Mouse (Mus musculus): ENCODE data around the gene C1ra.
A peak's percentile ranks its signal among the peaks of the same experiment; 100 is the strongest.
"Not testable (repeated sequence)": the region's sequence is repeated elsewhere in the genome, so short reads cannot be mapped to it uniquely, and the experiment has no call there.

C1ra gene

GRCm38 (mm10) chr6:124512355-124512836 lies at the start of gene C1ra:
Gene C1ra (plus strand): TSS chr6:124512405.
- DNase-seq (ENCODE audit: low read depth, low spot score) = peak; percentile 36

- DNase-seq (ENCODE audit: low read depth, low spot score) = no peak
Observed at GRCm38 (mm10) chr6:124463881-124464291, 48.3 kb upstream of the C1ra start.

DNA sequence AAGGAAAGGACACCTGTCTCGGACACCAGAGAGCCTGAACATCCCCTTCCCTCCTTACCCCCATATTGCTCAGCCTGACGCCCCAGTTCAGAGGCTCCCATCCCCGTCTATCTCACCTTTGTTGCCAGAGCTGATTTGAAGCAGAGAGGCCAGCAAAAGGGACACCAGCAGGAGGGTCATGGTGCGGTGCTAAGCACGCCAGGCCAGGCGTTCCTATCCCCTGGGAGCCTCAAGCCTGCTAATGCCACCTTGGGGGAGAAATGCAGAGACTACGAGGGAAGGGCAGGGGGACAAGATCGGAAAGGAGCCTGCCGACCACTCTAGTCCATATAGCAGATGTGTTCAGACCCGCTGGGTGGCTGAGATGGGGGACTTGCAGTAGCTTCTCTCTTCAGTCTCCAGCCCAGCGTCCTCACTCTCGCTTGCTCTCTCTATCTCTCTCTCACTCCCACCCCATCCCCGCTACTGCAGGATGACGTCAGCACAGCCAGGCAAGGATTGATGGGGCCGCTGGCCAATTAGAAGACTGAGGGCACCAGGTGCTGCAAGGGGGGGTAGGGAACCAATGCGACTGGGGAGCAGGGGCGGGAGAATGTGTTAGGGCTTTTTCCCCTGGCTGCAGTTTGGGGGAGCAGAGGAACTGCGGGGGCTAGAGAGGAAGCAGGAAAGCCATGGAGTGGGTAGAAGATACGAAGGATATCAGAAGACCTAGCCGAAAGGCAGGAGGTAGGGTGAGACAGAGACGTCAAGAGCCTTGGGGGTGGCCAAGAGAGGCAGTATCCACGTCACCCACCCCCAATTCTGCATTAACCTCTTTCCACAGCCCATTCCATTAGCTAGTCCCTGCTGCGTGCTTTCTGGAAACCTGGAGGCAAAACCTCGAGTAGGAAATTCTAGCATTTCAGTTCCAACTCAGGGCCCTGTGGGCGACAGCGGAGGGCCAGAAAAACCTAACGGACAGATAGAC lies 47.6 kb upstream of the C1ra start, which contains the start of gene Clstn3:
TSS of gene Clstn3 (minus strand) at position 490 of the 967 bp plus-strand sequence.
- peak; percentile 46 for DNase-seq (ENCODE audit: low read depth, low spot score)

- no peak for DNase-seq (ENCODE audit: low read depth, low spot score)
Observed at GRCm38 (mm10) chr6:124465299-124465698, 46.9 kb upstream of the C1ra start.

- no peak for DNase-seq (ENCODE audit: low read depth, low spot score)
Observed at GRCm38 (mm10) chr6:124465729-124466128, 46.5 kb upstream of the C1ra start.

DNA sequence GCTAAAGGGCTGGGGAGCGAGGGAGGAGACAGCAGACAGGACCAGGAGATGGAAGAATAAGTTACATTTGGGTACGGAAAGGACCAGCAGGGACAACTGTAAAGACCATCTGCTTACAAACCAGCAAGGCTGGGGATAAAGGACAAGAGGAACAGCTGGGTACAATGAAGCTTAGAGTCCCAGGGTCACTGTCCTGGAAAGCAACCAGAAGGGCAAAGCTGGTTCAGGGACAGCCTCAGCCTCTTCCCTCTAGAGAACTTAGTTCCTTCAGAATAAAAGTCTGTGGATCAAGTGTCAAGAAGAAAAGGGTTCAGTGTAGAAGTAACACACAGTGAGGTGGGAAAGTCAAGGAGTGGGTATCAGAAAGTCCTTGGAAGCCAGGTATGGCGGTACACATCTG lies 41.1 kb upstream of the C1ra start:
- DNase-seq (ENCODE audit: low read depth, low spot score) = no peak

- DNase-seq (ENCODE audit: low read depth, low spot score) = not testable (repeated sequence)
Observed at GRCm38 (mm10) chr6:124471783-124472638, 40.2 kb upstream of the C1ra start.

- no peak for DNase-seq (ENCODE audit: low read depth, low spot score)
Observed at GRCm38 (mm10) chr6:124472801-124473200, 39.4 kb upstream of the C1ra start.

DNA sequence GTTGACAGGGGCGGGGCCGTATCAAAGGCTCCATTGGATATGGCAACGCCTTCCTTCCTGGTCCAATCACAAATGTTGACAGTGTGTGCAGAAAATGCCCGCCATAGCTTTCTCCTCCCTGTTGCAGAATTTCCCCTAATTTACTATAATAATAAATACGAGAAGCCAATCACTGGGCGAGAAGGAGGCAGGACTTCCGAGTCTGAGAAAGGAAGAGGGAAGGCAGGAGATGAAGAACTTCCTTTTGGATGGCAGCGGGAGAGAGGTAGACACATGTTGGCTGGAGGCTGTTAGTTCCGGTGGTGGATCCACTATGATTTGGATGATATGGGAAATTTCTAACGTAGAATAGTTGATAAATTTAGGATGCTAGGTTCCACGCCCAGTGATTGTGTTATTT lies 37.6 kb upstream of the C1ra start:
- no peak for DNase-seq (ENCODE audit: low read depth, low spot score)

- DNase-seq (ENCODE audit: low read depth, low spot score) = not testable (repeated sequence)
Observed at GRCm38 (mm10) chr6:124475335-124476075, 36.7 kb upstream of the C1ra start.

DNA sequence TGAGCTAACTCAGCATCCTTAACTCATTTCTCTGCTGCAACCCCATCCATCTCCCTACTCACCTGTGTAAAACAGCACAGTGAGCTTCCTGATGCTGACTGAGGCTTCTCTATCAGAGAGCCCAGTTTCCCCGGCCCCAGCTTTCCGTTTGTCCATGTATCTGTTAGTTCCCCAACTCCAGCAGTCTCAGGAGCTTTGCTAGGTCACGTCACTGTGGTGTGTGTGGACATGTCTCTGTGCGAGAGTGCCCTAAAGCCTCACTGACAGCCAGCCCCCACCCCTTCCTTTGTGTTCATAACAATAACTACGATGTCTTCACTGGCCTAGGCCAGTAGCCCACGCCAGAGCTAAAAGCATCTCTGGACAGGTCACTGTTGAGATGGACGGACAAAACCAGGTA lies 36.0 kb upstream of the C1ra start:
- no peak for DNase-seq (ENCODE audit: low read depth, low spot score)

GRCm38 (mm10) chr6:124476796-124477195 lies 35.4 kb upstream of the C1ra start:
- no peak for DNase-seq (ENCODE audit: low read depth, low spot score)

DNA sequence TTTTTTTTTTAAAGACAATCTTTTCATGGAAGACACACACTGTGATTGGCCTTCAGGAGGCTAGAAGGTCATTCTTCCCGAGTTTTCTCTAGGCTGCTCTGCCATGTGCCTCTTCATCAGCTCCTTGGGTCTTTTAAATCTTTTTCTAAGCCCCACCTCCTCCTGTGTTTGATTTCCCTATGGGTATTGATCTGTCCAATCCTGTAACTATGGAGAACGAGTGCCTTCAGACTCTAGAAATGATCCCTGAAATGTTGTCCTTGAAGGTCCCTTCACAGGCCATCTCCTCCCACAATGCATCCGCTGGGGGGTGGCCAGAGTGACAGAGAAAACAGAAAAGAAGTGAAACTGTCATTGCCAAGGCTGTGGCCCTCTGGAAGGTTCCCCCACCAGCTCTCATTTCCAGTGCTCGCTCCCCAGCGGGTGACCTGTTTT lies 35.0 kb upstream of the C1ra start:
- DNase-seq (ENCODE audit: low read depth, low spot score) = no peak

DNA sequence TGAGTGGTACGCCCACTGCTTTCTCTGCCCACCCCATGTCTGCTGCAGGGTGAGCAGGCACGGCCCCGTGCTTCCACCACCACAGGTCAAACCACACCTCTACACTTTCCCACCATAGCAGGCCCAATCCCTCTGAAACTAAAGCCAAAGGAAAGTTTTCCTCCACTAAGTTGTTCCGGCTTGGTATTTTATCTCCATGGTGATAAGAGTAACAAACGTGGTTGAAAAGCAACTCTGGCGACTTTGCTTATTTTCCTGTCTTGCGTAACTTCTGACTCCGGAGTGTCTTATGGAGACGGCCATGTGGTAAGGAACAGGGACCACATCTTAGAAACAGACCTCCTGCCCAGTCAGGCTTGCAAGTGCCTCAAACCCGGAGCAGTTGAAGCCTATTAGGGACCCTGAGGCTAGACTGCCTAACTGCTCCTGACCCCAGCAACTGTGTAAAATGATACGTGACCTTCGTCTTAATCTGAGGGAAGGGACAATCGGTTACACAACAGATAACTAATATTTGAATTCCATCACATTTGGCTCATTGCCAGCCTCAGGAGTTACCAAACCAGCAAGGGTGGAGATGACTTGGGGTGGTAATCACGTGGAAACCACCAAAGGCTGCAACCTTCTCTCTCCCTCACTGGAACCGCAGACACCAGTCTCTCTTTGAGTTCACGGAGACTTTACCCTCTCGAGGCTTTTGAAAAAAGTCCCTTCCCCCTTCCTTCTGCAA lies 34.1 kb upstream of the C1ra start:
- DNase-seq (ENCODE audit: low read depth, low spot score) = peak; percentile 68

DNA sequence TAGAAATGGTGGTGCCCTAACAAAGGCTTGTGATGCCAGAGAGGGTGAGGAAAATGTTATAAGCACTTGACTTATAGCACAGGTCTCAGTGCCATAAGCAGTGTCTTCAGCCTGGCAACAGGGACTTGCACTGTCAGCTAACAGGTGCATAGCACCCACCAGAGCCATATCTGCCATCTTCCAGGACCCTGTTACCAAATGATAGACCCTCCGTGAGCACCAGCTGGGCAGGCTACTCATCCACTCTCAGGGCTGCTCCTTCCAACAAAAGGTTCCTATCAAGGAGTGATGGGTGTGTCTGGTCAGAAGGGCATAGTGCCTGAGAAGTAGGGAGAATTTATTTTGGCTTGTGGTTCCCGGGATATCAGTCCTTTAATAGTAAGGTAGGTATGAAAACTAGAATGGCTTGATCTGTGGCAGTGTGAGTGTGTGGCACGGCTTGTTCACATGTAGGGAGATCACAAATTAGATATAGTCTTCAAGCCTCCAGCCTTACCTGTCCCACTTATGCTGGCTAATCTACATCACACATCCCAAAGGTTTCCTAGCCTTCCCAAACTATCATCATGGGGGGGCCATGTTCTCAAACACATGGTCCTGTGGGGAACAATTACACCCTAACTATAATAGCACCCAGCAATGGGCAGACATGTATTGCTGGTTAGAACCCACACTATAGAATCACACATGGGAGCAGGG lies 33.2 kb upstream of the C1ra start:
- DNase-seq (ENCODE audit: low read depth, low spot score) = no peak

DNA sequence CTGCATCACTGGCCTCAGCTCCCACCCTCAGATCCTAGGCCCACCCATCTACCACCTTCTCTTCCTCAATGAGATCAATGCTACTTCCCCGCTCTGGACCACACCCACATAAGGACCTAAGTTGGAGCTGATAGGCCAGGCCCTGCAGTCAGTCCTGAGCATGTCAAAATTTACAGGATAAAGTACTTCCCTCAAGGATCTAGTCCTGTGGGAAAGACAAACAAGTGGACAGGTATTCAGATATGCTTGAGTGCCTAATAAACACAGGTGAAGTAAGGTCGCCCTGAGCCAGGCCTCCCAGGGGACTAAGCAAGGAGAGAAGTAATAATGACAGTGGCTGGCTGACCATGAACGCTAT lies 32.7 kb upstream of the C1ra start:
- no peak for DNase-seq (ENCODE audit: low read depth, low spot score)

DNA sequence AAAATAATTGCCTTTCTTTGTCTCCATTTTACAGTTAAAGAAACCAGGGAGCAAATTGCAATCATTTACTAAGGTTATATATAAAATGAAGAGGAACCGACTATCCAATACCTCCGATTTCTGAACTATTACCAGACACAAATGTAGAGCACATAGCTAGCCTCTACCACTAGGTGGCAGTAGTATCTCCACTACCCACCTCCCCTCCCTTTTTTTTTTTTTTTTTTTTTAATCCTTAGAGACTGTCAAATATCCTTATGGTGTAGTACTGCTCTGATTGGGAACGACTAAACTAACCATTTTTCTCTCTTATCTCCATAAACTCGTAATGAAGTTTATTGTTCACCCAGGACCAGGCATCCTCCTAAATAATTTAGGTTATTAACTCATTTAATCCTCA lies 31.9 kb upstream of the C1ra start:
- no peak for DNase-seq (ENCODE audit: low read depth, low spot score)

DNA sequence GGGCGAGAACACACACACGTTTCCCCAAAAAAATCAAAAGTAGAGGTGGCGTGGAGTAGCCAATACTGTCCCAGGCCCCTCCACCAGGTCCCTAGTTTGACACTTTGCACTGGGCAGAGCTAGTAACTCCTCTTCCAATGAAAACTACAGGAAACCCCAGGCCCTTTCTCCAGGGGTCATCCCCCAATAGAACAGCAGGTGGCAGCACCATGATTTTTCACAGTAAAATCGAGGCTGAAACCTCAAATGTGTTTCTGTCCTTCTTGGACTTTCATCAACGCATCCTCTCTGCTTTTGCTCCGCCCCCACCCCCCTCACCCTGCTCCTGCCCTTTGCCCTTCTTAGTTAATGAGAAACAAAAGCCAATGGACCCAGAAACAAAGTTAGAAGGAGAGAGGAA lies 30.6 kb upstream of the C1ra start:
- no peak for DNase-seq (ENCODE audit: low read depth, low spot score)

DNA sequence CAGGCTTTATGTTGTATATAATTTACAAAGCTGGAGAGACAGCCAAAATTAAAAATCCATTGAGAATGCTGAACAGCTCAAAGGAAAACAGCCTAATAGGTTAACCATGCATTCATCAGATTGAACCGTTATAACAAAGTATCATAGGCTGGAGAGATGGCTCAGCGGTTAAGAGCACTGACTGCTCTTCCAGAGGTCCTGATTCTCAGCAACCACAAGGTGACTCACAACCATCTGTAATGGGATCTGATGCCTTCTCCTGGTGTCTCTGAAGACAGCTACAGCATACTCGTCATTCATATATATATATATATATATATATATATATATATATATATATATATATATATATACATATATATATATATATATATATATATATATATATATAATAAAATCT lies 28.4 kb upstream of the C1ra start:
- DNase-seq (ENCODE audit: low read depth, low spot score) = not testable (repeated sequence)

- no peak for DNase-seq (ENCODE audit: low read depth, low spot score)
Observed at GRCm38 (mm10) chr6:124484851-124485250, 27.4 kb upstream of the C1ra start.
